Mouse (Mus musculus) liver, adult 2 months (tissue): ENCODE results near the gene Tfdp1.

Experiments
- CTCF ChIP-seq: fragments of 200-500 bp; IDR thresholded peaks from 2 replicates; pipeline ENCODE4 v1.5.1; 2011; ENCODE audit warnings: low read depth, low read length, control low read depth
- POLR2A ChIP-seq: fragments of 200-500 bp; IDR thresholded peaks from 2 replicates; pipeline ENCODE4 v1.6.1; 2011; ENCODE audit warnings: low read length, control low read depth; ENCODE audit not compliant: insufficient read depth; ENCODE audit errors: extremely low read depth

DNA sequence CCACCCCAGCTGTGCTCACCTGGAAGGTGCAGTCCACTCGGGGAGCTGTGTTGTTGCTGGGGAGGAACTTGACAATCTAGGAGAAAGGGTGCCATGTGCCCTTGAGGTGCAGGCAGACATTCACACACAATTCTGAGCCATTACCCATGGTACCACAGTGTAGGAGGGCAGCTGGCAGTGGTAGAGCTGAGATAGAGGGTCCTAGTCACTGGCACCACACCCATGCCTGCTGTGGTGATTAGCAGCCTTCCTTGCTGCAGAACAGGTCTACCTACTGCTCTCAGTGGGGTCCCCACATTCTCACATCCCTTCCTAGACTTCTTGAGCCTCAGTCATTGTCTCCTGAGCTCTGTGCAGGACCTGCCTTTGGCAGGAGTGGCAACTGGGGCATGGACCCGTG, 50.2 kb downstream of the Tfdp1 start:
- TF ChIP-seq CTCF (no peak), POLR2A (no peak)
